Mouse (Mus musculus) cerebellum, adult 2 months (tissue): ENCODE data around the gene Pias3. TPM values are rescaled to one million over a fixed set of nuclear protein-coding genes. Genes with fewer than 3 reads are reported as not detected.
A peak's percentile ranks its signal among the peaks of the same experiment; 100 is the strongest.

Source experiments
- DNase-seq, 2 experiments: peaks; one replicate each; pipeline ENCODE4 v3.0.0; 2021
- H3K27ac ChIP-seq: fragments of 200-500 bp; 2 replicates; pipeline ENCODE4 v1.5.1; 2012; ENCODE audit warnings: low read length, control low read depth, inconsistent platforms; ENCODE audit not compliant: insufficient read depth
- H3K27me3 ChIP-seq: fragments of 200-500 bp; 2 replicates; pipeline ENCODE4 v1.6.1; 2012; ENCODE audit warnings: inconsistent platforms, mild to moderate bottlenecking, low read length, moderate library complexity; ENCODE audit not compliant: control insufficient read depth, insufficient read depth
- H3K4me1 ChIP-seq: fragments of 200-500 bp; 2 replicates; pipeline ENCODE4 v1.6.1; 2011; ENCODE audit warnings: low read length; ENCODE audit not compliant: control insufficient read depth, insufficient read depth
- H3K4me3 ChIP-seq: fragments of 200-500 bp; replicated peaks from 2 replicates; pipeline ENCODE3; 2011; ENCODE audit warnings: mild to moderate bottlenecking, low read depth, low read length, control low read depth; ENCODE audit not compliant: insufficient read depth
- CTCF ChIP-seq: fragments of 200-500 bp; IDR thresholded peaks from 2 replicates; pipeline ENCODE4 v1.5.1; 2011; ENCODE audit warnings: low read depth, mild to moderate bottlenecking, control low read depth, low read length, moderate library complexity, borderline replicate concordance; ENCODE audit not compliant: insufficient read depth
- POLR2A ChIP-seq: fragments of 200-500 bp; IDR thresholded peaks from 2 replicates; pipeline ENCODE4 v1.6.1; 2011; ENCODE audit warnings: low read length, control low read depth, borderline replicate concordance; ENCODE audit not compliant: insufficient read depth
- WGBS: fragments of 180-500 bp; shearing (Covaris S2); methylation state at CpG from one replicate; pipeline ENCODE4 v1.1.7; 2018; 5-methylcytosine and 5-hydroxymethylcytosine counted together
- polyA plus RNA-seq: library from polyadenylated mRNA; depleted of rRNA; stranded (reverse); fragments of >200 nt; gene quantifications from 2 replicates; pipeline ENCODE4 v1.2.3, GENCODE M21; 2012

The Pias3 gene
- polyA plus RNA-seq, 1 experiment, result 38.6 TPM

GRCm38 (mm10) chr3:96706984-96707383, 10.8 kb downstream of the Pias3 start:
- Histone ChIP-seq H3K4me1 (no peaks in the 10 kb centered on the region), H3K27ac (no peak overlapping the region), H3K27me3 (no peaks in the 10 kb centered on the region), H3K4me3 (no peak overlapping the region)
- TF ChIP-seq POLR2A (no peak), CTCF (no peak)
- no peak for DNase-seq
- 65% methylated on average over 7 of the region's 7 CpGs for WGBS

DNA sequence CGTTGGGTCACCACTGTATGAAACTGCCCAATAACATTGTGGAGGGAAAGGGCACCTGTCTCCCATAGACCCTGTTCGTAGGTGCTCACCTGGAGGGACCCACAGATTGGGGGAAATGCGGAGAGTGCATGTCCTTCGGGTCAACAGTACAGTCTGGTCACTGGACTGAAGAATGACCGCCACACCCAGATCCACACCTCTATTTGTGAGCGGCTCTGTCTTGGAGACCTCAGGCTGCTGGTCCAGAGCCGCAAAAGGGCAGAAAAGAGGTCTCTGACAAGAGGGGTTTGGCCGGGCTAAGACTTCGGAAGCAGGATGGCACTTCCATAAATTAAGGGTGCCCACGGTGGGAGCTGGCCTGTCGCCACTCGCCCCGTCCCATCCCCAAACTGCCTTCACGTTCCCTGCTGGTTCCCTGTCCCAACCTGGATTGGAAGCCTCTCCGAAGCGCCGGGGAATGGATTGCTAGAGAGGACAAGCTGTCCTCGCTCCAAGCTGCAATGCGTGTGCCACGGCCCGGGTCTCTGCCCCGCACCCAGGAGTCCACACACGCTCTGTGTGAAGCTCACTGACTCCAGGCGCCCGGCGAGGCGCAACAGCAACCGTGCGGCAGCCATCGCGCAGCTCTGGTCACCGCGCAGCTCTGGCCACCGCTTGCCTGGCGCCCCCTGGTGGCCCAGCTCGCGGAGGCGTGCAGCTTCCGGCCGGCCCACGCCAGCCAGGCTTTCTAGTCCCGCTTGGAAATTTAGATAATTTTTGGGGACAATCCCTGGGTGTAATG, 11.9 kb downstream of the Pias3 start, which contains the start of gene Nudt17:
Gene Nudt17, minus strand, starts transcription at position 660 of the 781 bp plus-strand sequence.
- TF ChIP-seq CTCF, result peak; percentile 82
- TF ChIP-seq POLR2A, result peak; percentile 45; the same call in 1 of the 2 replicates
- Histone ChIP-seq H3K4me1 (no peaks in the 10 kb centered on the region), H3K27me3 (no peaks in the 10 kb centered on the region), H3K27ac (no peak within 1 kb of the TSS), H3K4me3 (peak within 1 kb of the TSS; percentile 75)
- 4% methylated on average over 42 of the region's 42 CpGs for WGBS
- DNase-seq, result peak; percentile 82 to 87

DNA sequence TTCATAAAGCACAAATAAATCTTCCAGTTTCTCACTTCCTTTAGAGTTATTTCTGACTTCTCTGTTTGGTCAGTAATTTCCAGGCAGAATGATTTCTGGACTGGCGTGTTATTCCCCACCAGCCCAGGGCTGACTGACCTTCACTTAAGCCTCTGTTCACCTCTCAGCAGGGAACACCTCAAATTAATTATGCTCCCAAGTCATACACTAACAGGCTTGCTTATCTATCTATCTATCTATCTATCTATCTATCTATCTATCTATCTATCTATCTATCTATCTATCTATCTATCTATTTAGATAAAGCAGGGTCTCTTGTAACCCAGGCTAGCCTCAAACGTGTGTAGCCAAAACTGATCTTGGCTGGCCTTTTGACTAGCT, 12.5 kb downstream of the Pias3 start:
- 41% methylated on average over 2 of the region's 2 CpGs for WGBS
- Histone ChIP-seq H3K4me1 (no peaks in the 10 kb centered on the region), H3K4me3 (no peak overlapping the region), H3K27me3 (no peaks in the 10 kb centered on the region), H3K27ac (no peak overlapping the region)
- TF ChIP-seq CTCF (no peak), POLR2A (no peak)
- DNase-seq, result no peak

GRCm38 (mm10) chr3:96714286-96714685, 18.1 kb downstream of the Pias3 start:
- Histone ChIP-seq H3K27ac (no peak overlapping the region), H3K27me3 (no peaks in the 10 kb centered on the region), H3K4me1 (no peaks in the 10 kb centered on the region), H3K4me3 (no peak overlapping the region)
- whole genome bisulfite sequencing, result 96% methylated on average over 5 of the region's 5 CpGs
- no peak for TF ChIP-seq POLR2A
- no peak for TF ChIP-seq CTCF
- DNase-seq, result no peak

DNA sequence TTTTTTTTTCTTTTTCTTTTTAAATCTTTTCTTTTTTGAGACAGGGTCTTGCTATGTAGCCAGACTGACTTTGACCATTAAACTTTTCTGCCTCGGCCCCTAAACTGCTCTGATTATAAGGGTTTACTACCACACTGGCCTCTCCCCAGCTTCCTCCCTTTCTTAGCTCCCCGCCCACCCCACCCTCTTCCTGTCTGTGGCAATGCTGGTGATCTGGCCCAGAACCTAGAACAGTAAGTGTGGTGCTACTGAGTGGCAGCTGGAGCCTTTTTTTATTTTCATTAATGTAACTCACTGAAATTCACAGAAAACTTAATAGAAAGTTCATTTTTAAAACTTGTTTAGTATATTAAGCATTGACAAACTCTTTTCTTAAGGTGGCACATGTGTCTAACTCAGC, 19.7 kb downstream of the Pias3 start:
- H3K27me3 ChIP-seq, result no peaks in the 10 kb centered on the region
- peaks cover 3% of the 10 kb centered on the region for H3K4me1 ChIP-seq
- no peak overlapping the region for H3K4me3 ChIP-seq
- TF ChIP-seq CTCF, result no peak
- no peak for TF ChIP-seq POLR2A
- no peak overlapping the region for H3K27ac ChIP-seq
- no peak for DNase-seq
- 94% methylated on average over 2 of the region's 2 CpGs for WGBS

GRCm38 (mm10) chr3:96719173-96719572, 23.0 kb downstream of the Pias3 start:
- DNase-seq, result peak; percentile 78 to 83
- Histone ChIP-seq H3K27me3 (no peaks in the 10 kb centered on the region), H3K27ac (peak overlapping the region; percentile 70), H3K4me3 (peak overlapping the region; percentile 89), H3K4me1 (peaks cover 3% of the 10 kb centered on the region)
- TF ChIP-seq CTCF (peak; percentile 77), POLR2A (peak; percentile 59; the same call in 1 of the 2 replicates)
- WGBS, result 7% methylated on average over 14 of the region's 14 CpGs

GRCm38 (mm10) chr3:96727343-96727827, 31.2 kb downstream of the Pias3 start, which contains the start of the genes Polr3c and Rnf115:
Gene Polr3c, minus strand, starts transcription at chr3:96727628.
Gene Rnf115, plus strand, starts transcription at chr3:96727664.
- H3K27ac ChIP-seq, result peak within 1 kb of the TSS; percentile 83
- peaks cover 13% of the 10 kb centered on the region; the same call in 1 of the 2 replicates for H3K4me1 ChIP-seq
- DNase-seq, result peak; percentile 97 to 98
- H3K4me3 ChIP-seq, result peak within 1 kb of the TSS; percentile 81
- no peak for TF ChIP-seq CTCF
- peak; percentile 62 for TF ChIP-seq POLR2A
- WGBS, result under 1% methylated on average over 52 of the region's 52 CpGs
- H3K27me3 ChIP-seq, result no peaks in the 10 kb centered on the region

- TF ChIP-seq POLR2A (no peak), CTCF (no peak)
- DNase-seq, result no peak
- H3K27me3 ChIP-seq, result no peaks in the 10 kb centered on the region
- under 1% methylated on average over 42 of the region's 42 CpGs for WGBS
- peak overlapping the region; percentile 81 for H3K4me3 ChIP-seq
- peaks cover 13% of the 10 kb centered on the region; the same call in 1 of the 2 replicates for H3K4me1 ChIP-seq
- H3K27ac ChIP-seq, result peak overlapping the region; percentile 83
Measured at GRCm38 (mm10) chr3:96727828-96728633, 31.8 kb downstream of the Pias3 start.
